Mouse (Mus musculus) gastrocnemius, adult 18-20 months (tissue): ENCODE results near the gene 2310030G06Rik. TPM values are rescaled to one million over a fixed set of nuclear protein-coding genes. Genes with fewer than 3 reads are reported as not detected.
A peak's percentile ranks its signal among the peaks of the same experiment; 100 is the strongest.

Experiments used
- DNase-seq: peaks from one replicate; pipeline ENCODE4 v3.0.0; 2021; ENCODE audit warnings: low spot score
- total RNA-seq, 2 experiments: library from RNA; stranded (reverse); gene quantifications; 2 replicates each; pipeline ENCODE4 v1.2.3; 2021

2310030G06Rik gene
- total RNA-seq, 2 experiments from 2014 or later, result 4.5 to 5.6 TPM

- no peak for DNase-seq
Observed at GRCm38 (mm10) chr9:50742744-50743143, 3.6 kb downstream of the 2310030G06Rik start.

DNA sequence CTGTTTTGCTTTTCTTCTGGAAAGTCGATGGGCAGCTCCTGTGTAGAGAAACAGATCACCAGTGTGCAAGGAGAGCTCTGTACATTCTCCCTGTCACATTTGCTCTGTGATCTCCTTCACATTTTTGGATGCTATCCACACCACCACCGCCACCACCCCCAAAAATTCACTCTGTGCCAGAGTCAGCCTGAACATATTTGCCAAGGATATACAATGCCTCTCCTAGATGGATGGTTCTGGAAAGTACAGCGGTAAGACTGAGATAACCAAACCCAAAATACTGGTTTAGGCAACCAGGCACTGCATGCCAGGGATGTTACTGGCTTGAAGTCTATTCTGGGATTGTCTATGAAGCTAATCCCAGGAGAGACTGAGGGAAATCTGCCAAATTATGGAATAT is 4.1 kb downstream of the 2310030G06Rik start:
- no peak for DNase-seq

DNA sequence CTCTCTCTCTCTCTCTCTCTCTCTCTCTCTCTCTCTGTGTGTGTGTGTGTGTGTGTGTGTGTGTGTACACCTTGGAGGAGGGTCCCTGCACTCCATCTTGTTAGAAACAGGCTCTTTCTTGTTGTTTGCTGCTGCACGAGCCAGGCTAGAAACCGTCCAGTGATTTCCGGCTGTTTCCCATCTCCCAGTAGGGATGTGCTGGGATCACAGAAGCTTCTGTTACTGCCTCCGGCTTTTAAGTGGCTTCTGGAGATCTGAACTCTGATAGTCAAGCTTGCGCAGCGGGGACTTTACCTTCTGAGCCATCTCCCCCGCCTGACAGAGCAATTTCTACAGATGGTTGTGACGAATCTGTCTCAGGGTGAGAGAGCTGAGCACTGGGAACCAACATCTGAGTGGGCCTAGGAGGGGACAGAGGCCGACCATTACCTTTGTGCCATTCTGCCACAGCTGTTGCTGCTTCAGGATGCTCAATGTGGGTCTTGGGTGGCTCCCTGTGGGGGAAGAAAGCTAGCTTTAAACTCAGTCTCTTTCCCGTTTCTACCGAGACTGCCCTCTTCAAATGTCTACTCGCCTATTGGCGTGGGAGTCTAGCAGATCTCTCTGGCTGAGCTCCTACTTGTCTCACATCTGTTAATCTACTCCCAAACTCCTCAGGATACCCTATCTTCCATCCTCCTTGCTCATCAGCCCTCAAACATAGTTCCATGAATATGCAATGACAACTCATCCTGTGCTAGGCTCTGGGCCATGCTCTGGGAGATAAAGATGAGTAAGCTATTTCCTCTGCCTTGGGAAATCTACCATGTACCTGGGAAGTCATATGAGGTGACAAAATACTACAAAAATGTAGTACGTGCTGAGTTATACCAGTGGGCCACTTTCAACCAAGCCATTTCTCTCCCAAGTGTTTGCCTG is 5.2 kb downstream of the 2310030G06Rik start:
- DNase-seq, result no peak

- DNase-seq, result peak; percentile 96
Observed at GRCm38 (mm10) chr9:50738914-50739870, 7.1 kb downstream of the 2310030G06Rik start, which contains the start of gene Dixdc1. Dixdc1 (minus strand) TSS chr9:50739517.

DNA sequence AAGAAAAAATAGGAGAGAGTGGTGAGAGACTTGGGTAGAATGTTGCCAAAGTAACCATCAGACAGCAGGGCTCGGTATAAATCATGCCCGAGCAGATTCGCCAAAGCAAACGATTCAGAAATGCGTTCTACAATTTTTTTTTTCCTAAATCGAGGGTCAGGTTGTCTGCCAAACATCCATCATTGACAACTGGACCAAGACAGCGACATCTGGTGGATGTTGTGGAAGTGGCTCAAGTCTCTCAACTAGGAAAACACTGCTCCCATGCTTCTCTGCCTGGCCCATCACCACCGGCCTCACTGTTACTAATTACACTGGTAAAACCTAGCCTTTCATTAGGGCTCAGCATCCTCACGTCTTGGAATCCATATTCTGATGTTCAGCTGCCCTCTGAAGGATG is 11.3 kb downstream of the 2310030G06Rik start:
- DNase-seq, result peak; percentile 71

GRCm38 (mm10) chr9:50732560-50732959 is 13.8 kb downstream of the 2310030G06Rik start:
- DNase-seq, result no peak

DNA sequence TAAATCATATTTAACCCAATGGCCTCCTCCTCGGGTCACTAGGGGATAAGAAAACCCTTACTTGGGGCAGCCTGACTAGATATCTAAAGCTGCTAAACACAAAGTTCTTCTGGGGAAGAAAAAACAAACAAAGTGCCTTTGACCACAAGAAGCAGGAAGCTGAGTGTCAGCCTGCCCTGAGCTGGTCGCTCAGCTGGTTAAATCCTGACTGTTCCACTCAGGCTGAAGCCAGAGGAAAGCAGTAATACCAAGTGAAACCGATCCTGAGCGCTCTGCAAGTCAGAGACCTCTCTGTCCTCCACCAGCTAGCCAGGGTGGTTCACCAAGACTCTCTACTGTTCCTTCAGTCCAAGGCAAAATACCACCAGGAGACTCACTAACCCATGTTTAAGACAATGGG is 16.7 kb downstream of the 2310030G06Rik start:
- no peak for DNase-seq

DNA sequence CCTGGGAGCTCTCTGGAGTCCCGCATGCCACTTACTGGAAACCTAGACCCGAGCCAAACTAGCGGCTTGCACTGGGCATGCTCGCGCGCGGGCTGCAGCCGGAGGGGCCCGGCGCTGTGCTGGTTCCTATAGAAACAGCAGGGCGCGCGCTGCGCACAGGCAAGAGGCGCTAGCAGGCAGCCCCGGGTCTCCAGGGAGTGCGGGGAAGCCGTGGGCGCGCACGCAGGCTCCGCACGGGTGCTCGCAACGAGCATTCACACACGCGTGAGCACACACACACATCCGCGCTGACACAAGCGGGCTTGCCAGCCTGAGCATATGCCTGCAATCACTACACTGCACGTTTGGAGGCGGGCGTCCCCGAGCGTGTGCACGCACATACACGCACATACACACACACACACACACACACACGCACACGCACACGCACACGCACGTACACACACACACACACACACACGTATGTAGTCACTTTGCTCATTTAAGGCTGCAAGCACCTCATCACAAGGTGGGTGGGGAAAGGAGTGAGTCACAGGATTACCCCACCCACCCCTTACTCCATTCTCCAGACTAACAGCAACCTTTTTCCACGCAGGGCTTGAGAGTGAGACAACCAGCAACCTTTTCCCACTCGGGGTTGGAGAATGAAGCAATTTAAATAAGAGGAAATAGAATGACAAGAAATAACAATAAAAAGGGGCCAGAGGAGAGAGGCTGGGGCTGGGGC is 18.2 kb downstream of the 2310030G06Rik start:
- DNase-seq, result peak; percentile 42

DNA sequence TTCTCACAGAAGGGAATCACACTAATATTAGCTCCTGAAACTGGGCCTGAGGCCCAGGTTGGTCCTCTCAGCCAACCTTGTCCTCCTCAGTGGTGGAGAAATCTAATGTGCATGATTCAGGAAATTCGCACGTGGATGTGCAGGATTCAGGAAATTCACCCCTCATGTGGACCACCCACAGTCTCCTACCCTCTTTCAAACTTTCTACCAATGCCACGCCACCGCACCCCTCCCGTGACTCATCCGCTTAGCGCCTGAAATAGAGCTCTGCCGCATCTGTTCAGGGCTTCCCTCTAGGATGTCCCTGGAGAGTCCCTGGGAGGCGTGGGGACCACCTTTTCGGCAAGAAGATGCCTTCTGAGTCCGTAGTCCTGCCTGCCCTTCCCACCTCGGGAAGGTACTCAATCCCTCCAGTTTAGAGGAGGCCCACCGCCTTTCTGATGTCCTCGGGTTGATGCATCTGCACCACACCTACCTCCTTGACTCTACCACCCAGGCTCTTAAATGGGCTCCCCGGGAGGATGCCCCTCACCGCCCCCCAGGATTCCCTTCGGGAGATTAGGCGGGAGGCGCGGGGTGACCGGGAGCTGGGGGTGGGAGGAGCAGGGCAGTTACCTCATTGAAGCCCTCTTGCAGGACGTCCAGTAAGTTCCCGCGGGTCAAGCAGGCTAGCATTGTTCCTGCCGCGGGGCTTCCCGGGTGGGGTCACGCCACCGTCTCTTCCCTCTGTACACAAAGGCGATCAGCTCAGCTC is 19.0 kb downstream of the 2310030G06Rik start:
- DNase-seq, result peak; percentile 28

- no peak for DNase-seq
Observed at GRCm38 (mm10) chr9:50725921-50726590, 20.3 kb downstream of the 2310030G06Rik start.

DNA sequence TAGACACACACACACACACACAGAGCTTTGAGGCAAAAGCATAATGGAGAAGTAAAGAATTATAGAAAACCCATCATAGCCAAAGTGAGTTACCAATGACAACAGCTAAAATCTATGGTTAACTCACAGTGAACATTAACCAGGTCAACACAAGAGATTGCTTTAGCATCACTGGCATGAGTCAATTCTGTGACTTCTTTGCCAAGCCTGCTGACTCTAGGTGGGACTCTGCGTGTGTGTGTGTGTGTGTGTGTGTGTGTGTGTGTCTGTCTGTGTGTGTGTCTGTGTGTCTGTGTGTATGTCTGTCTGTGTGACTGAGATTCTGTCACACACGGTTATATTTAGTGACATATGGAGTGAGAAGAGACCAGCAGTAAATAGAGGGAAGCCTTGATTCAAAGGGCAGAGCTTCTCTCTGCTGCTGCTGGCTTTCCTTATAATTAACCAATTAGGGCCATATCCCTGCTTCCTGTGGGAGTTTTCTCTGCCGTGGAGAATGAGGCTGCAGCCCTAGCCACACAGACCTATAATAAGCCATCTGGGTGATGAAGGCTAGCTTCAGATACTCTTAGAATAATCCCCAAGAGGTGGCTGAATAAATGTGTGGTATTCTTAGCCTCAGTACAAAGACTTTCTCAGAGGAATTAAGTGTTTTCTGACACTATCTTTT is 21.5 kb downstream of the 2310030G06Rik start:
- no peak for DNase-seq

GRCm38 (mm10) chr9:50724147-50724546 is 22.2 kb downstream of the 2310030G06Rik start:
- no peak for DNase-seq

GRCm38 (mm10) chr9:50723406-50723805 is 22.9 kb downstream of the 2310030G06Rik start:
- peak; percentile 74 for DNase-seq

DNA sequence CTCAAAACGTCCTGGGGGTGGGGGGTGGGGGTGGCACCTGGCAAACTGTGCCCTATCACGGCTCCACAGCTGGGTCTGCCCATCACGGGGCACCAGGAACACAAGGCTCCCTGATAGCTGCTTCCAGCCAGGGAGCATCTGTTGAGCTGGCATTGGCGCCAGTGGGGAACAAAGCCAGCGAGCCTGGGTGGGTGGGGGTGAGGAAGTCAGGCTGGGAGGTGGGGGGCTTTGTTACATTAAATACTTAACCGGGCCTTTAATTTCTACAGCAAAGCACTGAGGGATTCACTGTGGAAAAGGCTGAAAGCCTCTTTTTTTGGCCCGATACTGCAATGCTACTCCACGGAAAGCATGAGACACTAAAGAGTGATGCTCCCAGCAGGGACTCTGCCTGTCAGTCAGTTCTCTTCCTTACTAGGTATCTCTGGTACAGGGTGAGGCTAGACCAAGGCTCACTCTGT is 23.9 kb downstream of the 2310030G06Rik start:
- no peak for DNase-seq

- no peak for DNase-seq
Observed at GRCm38 (mm10) chr9:50721061-50721460, 25.3 kb downstream of the 2310030G06Rik start.

DNA sequence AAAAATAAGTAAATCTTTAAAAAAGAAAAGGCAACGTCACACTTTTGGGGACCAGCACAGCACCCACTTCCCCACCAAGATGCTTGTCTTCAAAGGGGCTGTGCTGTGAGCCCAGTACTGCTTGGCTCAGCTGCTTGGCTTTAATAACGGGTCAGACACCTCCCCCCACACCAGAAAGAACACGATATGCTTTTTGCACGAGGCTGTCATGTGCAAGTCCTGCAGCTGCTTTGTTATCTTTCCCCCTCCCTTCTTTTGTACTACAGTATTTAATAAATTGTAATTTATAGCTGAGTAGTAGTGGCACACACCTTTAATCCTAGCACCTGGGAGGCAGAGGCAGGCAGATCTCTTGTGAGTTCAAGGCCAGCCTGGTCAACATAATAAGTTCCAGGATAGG is 27.5 kb downstream of the 2310030G06Rik start:
- DNase-seq, result no peak

GRCm38 (mm10) chr9:50714188-50714587 is 32.1 kb downstream of the 2310030G06Rik start:
- no peak for DNase-seq

DNA sequence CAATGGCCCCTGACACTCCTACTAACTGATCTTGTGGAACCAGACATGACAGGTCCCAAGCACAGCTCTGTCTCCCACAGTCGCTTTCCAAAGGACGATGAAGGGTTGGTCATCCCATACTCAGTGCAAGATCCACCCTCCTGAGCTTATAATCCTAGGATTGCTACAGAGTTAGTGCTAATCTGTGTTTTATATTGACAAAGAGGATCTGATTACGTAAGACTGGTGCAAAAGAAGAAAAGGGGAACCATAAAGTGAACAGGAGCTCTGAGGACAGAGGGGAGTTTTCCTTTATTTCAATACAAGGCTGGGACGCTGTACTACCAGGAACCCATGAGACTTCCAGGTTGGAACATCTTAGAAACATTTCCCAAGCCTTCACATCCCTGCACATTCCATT is 35.0 kb downstream of the 2310030G06Rik start:
- no peak for DNase-seq

DNA sequence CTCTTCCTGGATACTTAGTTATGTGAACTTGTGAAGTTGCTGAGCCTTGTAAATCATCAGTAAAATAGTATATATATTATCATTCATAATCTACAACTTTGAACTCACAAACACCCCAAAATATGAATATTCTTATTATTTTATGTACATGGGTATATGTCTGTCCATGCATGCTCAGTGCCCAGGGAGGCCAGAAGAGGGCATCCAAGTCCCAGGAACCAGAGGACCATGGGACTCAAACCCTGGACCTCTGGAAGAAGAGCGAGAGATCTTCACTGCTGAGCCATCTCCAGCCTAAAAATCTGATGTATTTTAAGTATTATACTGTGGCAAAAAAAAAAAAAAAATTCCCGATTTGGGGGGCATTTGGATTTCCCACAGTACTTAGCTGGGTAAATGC is 37.2 kb downstream of the 2310030G06Rik start:
- peak; percentile 25 for DNase-seq
